Mouse (Mus musculus): ENCODE measurements around the gene Vmn2r39.
"Not testable (repeated sequence)": the region's sequence is repeated elsewhere in the genome, so short reads cannot be mapped to it uniquely, and the experiment has no call there.

Vmn2r39 gene
- long read RNA-seq, experiment 1: 0 reads
- long read RNA-seq, experiment 2: 0 reads

- intact Hi-C loops (cut with DNase I): not testable (repeated sequence)
Measured at GRCm38 (mm10) chr7:9030698-9031097, at the start of gene Vmn2r39. Gene Vmn2r39, minus strand, starts transcription at chr7:9030798.

GRCm38 (mm10) chr7:9065353-9065752 lies 34.8 kb upstream of the Vmn2r39 start:
- intact Hi-C loops (cut with DNase I): not testable (repeated sequence)
